Mouse (Mus musculus) E14TG2a.4 (cell line): ENCODE measurements at regions not wholly inside any gene's neighbourhood (a gene's known extent, or its start where the extent isn't known, plus 50 kb on each side); places are given as distances from the start of the nearest gene placed in this dataset.

ENCODE experiments used
- CTCF ChIP-seq: conservative IDR thresholded peaks from 2 replicates; pipeline ENCODE4 v1.5.1; 2014; ENCODE audit warnings: low read length
- NANOG ChIP-seq: IDR thresholded peaks from 2 replicates; pipeline ENCODE4 v1.6.1; 2014; ENCODE audit warnings: borderline replicate concordance, low read length, mixed read lengths
- POU5F1 ChIP-seq: IDR thresholded peaks from 2 replicates; pipeline ENCODE4 v1.6.1; 2014; ENCODE audit warnings: low read length, borderline replicate concordance

DNA sequence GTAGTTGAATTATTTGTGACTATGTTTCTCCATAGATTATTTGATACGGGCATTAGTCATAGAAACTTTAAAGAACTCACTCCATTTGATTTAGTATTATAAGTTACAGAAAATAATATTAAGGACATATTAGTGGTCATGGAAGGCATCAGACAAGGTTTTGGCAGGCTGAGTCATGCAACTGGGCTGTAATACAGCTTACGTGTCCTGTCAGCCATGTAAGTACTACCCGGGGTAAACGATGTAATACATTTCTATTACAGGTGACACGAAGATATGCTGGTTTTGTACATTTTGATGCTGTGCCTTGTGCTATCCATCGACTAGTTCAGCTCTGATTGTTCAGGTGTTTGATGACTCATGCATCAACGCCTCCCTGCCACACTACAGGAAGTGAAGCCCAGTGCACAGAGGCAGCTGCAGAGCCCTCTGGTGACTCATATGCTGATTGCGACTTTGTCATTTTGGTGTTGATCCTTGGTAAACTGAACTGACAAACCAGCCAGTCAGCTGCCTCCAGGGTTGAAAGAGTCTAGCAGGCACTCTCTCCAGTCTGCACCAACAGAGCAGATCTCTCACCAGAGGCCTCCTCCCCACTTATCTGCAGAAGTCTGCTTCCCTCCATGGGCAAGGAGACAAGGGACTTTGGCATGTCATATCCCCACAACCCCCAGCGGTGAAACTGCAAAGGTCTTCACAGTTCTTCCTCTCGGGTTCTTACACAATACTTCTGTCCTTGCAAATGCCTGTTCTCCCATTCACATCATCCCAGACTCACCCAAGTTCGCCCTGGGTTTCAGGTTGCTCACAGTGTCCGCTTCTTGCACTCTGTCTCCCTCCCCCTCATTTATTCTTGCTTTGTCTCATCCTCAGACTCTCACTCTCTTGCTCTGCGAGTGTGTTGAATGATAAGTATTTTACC is 165.9 kb upstream of the Npy start:
- no peak; the same call in 1 of the 2 replicates for TF ChIP-seq CTCF
- TF ChIP-seq POU5F1: no peak
- no peak for TF ChIP-seq NANOG
